Mouse (Mus musculus) urinary bladder, postnatal 14 days (tissue): ENCODE data around the gene Nup37.

Experiments
- DNase-seq: peaks from one replicate; pipeline ENCODE4 v3.0.0; 2021; ENCODE audit warnings: low spot score

Nup37 gene

GRCm38 (mm10) chr10:88227962-88228361 lies 81.2 kb downstream of the Nup37 start:
- no peak for DNase-seq
